Mouse (Mus musculus): Measurements from ENCODE around the gene Lmtk2. TPM values are rescaled to one million over a fixed set of nuclear protein-coding genes. Genes with fewer than 3 reads are reported as not detected.
A peak's percentile ranks its signal among the peaks of the same experiment; 100 is the strongest.

Lmtk2 gene
- polyA plus RNA-seq (2017; shearing (Covaris generic)), result 1 to 10 TPM; 3.7 to 3.9 TPM

DNA sequence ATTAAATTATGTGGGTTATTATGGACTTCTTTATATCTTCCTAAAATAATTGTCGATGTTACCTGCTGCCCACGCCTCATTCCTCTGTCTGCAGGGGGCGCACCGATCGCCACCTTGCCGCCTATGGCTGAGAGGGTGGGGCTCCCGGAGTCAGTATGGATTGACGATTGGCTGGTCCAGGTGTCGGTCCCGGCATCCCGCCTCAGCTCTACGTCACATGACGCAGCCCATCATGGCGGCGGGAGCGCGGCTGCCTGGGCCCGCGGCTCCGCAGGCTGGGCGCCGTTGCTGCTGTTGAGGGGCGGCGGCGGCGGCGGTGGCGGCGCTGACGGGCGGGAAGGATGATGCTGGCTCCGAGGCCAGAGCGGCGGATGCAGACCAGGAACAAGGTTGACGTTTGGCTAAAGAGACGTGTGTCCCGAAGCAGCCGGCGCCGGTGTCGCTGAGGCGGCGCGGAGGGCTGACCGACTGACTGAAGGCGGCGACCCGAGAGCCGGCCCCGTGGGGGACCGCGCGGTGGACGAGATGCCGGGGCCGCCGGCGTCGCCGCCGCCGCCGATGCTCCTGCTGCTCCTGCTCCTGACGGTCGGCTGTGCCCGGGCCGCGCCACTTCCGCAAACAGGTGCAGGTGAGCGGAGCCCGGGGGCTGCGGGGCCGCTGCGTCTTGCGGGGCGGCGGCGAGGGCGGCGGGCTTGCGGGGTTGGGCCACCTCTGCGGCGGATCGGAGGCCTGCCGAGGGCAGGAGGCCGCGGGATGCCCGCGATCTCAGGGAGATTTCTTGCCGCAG, at the start of gene Lmtk2:
TSS of gene Lmtk2 (plus strand) at position 288 of the 787 bp plus-strand sequence.
- peak; percentile 99 for ATAC-seq

DNA sequence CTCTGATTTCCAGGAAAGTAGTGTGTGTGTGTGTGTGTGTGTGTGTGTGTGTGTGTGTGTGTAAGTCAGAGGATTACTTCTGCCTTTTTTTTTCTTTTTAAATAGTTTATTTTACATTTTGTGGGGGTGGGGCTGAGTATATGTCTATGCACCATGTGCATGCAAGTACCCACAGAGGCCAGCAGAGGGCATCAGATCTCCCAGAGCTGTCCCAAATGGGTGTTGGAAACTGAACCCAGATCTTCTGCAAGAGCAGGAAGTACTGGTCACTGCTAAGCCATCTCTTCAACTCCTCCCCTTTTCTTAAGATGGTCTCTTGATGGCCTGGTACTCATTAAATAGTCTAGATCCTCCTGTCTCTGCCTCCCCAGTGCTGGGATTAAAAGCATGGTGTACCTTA, 49.0 kb upstream of the Lmtk2 start:
- ATAC-seq, result no peak

DNA sequence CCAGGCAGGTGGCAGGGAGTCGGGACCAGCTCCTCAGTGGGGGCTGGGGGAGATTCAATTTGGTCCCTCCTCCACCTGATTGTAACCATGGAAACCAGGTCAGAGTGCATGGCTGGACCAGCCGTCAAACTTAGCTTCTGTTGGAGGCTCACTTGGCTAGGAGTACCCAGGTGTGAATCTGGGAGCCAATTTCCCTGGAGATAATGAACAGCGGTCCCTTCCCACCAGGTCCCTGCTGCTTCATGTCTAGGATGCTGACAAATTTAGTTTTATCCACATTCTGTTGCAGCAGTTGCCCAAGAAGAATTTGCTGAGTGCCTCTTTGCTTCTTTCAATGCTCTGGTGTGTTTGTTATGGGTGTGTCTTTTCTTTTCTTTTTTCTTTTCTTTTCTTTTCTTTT, 46.8 kb upstream of the Lmtk2 start:
- ATAC-seq, result no peak

DNA sequence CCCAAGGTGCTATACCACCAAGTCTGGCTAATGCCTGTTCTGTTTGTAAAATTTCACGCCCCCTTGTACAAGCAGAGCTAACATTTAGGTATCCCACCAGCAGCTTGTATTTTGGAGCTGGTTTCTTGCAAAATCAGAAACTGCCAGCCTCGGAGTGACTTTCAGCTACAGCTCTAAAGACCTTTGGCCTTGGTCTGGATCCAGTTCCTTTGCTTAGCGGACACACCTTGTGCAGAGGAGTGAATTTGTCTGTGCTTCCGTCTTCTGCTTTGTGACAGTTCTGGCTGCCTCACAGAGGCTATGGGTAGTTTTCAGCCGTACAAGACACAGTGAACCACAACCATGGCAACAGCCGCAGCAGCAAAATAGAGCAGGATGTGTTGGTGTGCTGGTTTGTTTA, 45.9 kb upstream of the Lmtk2 start:
- ATAC-seq, result no peak

DNA sequence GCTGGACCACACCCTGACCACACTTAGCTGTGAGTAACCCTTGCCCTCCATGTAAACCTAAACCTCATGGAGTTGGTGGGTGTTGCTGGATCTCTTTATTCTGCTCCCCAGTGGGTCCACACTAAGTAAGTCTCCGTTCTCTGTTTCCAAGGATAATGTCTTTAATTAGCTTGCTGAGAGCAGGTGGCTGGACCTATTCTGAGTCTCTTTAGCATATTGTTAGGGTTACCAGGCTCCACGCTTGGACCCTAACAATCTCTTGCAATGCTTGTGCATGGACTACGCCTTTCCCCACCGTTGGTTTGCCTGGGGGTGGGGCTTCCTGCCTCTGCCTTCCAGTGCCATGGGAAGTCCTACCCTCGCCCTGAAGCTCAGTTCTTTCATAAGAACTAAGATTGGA, 36.1 kb upstream of the Lmtk2 start:
- no peak for ATAC-seq

DNA sequence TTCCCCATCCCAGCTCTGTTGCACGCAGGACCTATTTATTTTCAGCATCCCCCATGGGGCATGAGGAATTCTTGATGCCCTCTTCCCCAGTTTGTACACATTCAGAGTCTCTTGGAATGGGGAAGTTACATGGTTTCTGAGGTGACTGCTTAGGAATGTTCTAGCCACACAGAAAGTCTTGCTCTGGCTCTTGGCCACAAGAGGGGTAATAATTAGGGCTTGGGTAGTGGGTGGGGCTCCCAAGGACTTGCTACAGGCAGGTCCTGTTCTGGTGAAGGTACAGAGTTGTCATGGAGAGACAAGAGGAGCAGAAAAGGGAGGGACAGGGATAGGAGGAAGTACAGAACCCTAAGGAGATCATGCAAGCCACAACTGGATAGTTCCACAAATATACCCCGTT, 34.2 kb upstream of the Lmtk2 start:
- ATAC-seq, result no peak

DNA sequence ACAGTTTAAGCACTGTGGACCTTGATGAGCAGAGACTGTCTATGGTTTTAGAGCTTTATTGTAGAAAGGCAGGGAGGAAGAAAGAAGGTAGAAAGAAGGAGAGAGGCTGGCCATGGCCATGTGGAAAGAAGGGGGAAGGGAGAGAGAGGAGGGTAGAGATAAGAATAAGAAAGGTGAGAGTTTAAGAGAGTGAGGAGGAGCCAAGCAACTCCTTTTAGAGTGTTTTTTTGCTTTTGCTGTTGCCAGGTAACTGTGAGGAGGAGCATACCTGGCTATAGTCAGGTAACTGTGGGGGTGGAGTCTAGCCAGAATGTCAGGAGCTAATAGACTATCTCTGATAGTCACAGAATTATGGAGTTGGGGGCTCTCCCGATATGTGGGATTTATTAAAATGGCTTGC, 30.2 kb upstream of the Lmtk2 start:
- no peak for ATAC-seq

DNA sequence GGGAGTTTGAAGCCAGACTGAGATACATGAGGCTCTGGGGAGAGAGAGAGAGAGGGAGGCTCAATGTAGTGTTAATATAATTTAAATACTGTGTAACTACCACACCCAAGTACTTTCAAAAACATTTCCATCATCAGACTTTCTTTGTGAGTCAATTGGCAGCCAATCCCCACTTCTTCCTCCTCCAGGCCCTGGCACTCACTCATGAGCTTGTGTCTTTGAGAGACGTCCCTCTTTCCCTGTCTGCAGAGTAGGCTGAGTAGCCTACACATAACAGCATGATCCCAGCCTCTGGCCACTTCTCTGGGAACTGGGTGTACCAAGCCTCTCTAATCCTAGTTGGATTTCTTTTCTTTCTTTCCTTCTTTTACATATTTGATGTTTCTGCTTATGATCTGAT, 29.0 kb upstream of the Lmtk2 start:
- ATAC-seq, result no peak

DNA sequence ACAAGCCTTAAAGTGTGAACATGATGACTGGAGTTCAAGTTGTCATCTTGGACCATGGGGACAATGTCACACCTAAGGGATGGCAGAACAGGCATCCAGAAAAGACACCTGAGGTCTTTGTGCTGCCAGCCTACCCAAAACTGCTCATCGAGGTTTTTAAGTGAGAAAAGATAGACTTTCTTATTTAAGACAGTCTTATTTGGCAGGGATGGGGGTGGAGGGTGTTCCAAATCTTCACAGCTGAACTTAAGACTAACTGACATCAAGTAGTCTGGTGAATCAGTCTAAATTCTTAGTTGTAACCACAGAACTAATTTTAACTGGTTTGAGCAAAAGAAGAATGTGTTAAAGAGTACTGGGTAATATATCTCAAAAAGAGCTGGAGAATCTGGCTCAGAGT, 22.7 kb upstream of the Lmtk2 start:
- ATAC-seq, result no peak

DNA sequence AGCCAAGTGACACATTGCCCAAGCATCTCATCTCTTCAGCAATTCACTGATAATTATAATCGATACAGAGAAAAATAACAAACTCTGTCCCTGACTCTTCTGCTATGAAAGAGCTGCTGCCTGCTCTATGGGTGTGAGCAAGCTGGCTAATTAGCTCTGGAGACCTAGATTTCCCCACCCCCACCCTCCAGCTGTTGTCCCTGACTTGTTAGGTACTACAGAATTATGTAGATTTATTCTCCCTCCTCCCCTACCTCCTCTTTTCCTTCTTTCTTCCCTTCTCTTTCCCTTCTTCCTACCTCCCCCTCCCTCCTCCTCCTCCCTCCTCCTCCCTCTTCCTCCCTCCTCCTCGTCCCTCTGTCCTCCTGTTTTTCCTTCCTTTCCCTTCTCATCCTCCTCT, 19.4 kb upstream of the Lmtk2 start:
- ATAC-seq, result no peak

DNA sequence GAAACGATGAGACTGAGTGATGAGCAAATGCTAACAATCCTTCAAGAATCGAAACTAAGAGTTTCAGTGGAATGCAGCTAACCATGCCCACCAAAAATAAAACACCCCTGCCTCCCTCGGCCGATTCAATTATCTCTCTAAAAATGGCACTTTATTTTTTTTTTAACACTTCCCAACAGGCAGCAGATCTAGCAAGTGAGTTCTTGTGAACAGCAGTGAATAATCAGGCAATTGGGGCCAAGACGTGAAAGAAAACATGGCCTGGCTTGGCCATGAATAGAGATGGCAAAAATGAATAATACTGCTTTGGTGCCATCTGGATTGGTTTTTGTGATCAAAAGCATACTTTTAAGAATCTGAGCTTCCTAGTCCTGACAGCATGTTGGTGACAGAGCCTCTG, 18.2 kb upstream of the Lmtk2 start:
- no peak for ATAC-seq

DNA sequence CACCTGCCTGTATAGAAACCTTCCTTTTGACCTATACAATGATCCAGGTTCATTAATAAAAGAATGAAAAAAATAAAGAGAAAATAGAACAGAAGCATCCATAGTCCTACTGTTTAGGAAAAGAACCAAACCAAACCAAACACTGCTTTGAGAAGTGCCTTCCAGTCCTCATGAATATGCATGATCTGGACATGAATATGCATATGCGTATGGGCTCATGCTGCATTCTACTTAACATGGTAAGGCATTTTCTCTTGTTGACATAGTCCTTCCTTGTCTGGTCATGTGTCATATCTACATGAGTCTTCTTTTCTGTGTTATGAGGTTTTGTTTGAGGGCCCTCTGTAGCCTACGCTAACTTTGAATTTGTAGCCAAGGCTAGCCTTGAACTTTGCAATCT, 16.7 kb upstream of the Lmtk2 start:
- ATAC-seq, result no peak

DNA sequence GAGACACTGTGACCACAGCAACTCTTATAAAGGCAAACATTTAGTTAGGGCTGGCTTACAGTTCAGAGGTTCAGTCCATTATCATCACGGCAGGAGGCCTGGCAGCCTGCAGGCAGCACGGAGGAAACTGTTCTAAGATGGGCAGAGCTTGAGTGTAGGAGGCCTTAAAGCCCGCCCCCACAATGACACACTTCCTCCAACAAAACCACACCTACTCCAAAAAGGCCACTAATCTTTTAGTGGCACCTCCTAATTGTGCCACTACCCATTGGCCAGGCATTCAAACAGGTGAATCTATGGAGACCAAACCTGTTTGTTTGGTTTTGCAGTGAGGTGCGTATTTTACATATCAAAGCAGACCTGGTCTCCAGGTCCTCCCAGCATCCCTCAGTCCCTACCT, 16.0 kb upstream of the Lmtk2 start:
- no peak for ATAC-seq

DNA sequence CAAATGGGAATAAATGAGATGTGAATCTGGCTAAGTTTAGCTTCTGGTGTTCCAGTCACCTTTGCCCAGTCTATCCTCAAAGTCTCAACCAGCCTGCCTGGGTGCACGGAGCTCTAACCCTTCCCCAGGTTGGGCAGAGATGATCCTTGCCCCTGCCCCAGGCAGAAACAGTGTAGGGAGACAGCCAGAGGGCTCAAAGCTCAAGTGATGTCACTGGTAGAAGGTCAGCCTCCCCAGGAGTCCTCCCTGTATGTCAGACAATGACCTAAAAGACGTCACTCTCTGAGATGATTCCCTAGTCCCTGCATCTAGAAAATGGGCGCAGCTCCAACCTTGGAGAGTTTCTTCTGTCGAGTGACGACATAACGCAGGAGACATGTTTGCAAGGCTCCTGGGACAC, 14.5 kb upstream of the Lmtk2 start:
- ATAC-seq, result no peak

DNA sequence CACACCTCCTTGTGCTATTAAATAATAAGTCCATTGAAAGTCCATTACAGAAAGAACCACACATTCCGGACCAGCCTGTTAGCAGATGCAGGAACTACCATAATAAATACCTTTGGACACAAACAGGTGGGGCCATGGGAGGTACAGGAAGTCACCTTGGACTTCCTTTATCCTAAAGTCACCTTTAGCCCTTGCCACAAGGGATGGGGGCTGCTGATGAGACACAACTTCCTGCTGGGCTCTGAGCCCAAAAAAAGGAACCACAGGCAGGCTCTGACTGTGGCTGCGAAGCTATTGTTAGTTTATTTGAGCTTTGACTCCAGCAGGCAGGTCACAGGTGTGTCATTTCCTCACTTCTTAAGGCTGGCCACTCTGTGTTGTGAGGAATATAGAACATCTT, 13.7 kb upstream of the Lmtk2 start:
- ATAC-seq, result no peak

DNA sequence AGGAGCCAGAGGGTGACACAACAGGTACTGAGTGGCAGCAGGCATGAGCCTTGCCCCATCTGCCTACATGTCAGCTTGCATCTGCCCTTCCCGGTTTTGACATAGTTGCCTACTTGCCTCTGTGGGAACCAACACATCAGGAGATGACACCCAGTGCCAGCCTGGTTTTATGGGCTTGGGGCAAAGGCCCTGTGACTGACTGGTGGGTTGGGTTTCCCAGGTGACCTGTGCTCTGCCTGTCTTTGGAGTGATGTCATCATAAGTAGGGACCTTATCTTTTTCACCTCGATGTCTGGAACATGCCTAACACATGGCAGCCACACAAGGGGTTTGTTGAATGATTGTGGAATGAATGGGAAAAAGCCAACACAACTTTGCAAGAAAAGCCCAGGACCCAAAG, 11.9 kb upstream of the Lmtk2 start:
- ATAC-seq, result no peak

DNA sequence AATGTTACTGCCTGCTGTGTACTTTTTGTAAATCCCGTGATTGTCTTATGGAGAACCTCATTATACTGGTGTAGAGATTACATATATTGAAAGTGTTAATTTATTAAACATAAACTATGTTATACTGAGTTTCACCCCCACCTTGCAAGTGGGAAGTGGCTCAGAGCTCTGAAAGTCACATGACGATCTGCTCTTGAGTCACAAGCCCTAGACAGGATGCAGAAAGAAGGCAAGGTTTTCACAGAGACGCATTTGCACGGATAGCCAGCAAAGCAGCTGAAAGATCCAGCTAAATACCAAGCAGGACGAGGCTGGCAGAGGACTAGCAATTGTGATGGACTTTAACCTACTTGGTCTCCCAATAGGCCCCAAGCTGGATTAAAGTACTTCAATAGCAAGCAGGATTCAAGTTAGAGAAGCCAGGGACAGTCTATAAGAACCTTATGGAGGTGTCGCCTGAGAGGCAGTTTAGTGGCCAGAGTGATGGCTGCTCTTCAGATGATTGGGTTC, 4.7 kb upstream of the Lmtk2 start:
- ATAC-seq, result no peak

DNA sequence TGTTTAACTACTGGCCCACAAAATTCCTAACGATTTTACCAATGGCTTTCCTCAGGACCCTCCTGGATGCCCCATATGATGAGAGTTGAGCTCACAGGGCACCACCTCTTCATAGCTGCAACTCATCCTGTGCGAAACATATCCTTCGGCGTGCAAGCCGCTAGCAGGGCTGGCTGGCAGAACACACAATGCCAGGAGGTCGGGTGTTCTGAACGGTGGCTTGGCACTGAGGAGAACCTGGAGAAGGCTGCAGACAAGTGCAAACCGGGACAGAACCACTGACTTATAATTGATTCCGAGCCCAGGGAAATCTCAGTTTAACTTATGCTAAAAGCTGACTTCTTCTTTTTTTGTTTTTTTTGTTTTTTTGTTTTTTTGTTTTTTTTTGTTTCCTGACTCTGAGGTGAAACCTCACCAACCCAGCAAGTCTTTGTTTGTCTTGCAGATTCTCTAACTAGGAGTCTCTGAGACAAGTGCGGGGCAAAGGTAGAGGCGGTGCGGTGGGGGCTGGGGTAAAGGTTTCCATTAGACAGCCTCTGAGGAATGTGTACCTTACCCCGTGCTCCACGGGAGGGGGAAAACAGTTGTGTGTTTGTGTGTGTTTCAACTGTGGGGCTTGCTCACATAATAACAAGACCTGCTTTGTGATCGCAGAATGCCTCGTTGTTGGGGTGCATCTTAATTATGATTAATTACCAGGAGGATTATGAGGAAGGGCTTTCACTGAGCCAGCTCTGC, 2.2 kb upstream of the Lmtk2 start:
- no peak for ATAC-seq

DNA sequence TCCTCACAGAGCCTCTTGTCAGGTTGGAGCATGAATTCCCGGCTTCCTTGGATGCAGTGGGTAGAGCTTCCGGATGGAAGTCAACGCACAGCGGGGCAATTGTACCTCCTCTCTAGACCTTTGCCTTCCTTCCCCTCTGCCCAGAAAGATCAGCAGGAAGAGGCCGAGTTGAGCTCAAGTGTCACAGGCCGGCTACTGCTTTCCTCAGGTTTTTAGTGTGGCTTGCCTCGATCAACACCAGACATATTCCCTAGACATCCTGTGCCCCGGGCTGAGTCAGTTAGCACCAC, 1.7 kb upstream of the Lmtk2 start:
- no peak for ATAC-seq

DNA sequence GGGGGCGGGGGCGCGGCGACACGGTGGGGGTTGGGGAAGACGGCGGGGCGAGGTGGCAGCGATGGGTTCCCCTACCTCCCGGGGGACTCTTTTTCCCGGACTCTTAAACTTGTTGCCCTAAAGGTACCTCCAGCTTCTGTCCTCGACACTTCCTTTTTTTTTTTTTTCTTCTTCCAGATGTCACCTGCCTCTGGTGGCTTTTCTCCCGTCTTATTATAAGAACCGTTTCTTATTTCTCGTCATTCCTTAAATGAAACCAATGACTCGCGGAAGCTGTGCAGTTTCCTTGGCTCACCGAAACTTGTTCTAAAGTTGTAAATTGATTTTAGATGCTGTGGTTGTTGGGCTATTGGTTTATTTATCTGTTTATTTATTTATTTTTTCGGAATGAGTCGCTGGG, 712 bp downstream of the Lmtk2 start:
- ATAC-seq, result no peak

DNA sequence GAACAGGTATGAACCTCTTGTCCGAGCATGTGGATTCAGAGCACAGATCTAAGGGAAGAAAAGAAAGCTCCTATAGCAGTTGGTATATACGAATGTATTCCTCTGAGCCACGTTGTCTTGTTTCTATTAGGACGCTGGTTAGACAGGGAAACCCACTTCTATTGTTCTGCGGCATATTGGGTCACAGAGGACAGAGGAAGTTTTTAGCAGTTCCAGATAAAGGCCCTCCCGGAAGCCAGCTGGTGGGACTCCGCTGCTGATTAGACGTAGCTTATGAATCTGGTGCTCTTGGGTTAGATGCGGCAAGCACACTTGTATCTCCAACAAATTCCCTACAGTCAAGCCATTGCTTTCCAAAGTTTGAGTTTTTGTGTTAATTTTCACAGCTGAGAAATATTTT, 4.8 kb downstream of the Lmtk2 start:
- ATAC-seq, result no peak

DNA sequence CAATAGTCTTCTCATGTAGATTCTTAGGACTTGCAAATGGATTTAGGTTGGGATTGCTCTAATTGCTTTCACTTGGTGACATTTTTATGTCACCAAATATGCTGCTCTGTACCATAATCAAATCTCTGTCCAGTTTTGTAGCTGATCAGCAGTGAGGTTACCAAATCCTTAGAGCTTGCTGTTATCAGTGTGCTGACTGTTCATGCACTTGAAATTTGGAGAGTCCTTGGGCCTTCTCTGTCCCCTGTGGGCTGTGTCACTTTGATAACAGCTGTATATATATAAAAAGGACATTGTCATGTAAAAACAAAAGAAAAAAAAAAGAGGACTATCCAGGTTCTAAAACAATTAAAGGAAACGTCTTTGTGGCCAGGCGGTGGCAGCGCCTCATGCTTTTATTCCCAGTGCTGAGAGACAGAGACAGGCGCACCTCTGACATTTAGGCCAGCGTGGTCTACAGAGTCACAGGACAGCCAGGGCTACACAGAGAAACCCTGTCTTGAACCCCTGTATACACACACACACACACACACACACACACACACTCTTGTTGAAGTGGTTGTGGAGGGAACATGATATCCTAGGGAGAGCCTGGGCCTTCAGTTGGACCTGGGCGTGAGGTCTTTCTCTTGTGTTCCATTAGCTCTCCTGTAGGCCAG, 5.4 kb downstream of the Lmtk2 start:
- ATAC-seq, result no peak

DNA sequence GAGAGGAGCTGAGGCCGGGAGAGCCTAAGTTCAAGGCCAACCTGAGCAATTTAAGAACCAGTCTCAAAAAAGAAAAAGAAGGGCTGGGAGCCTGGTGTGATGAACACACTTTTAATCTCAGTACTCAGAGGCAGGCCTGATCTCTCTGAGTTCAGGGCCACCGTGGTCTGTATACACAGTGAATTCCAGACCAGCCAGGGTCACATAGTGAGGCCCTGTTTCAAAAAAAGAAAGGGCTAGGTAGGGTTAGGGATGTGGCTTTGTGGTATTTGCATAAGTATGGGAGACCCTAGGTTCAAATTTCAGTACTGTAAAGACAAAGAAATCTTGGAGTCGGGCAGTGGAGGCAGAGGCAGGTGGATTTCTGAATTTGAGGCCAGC, 5.9 kb downstream of the Lmtk2 start:
- ATAC-seq, result no peak

DNA sequence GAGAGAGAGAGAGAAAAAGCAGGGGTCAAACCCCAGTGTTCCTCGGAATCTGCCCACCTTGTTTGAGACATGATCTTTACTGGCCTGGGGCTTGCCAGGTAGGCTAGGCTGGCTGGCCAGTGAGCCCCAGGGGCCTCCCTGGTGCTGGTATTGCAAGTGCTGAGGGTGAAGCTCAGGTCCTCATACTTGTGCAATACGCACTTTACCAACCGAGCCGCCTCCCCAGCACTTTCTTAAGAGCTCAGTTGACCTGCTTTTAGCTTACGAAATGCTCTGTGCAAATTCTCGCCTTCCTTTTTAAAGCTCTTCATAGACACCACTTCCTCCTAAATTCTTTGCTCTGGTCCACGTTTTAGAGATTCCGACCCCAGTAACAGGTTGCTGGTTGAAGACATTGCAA, 9.0 kb downstream of the Lmtk2 start:
- ATAC-seq, result no peak

Measured in CD4-positive, CD25-positive, alpha-beta regulatory T cell, adult 4 months (primary cell).